Mouse (Mus musculus) cerebellum, adult 9-11 months (tissue): ENCODE results near the gene Tceanc2.

Experiments used
- DNase-seq: peaks from one replicate; pipeline ENCODE4 v3.0.0; 2022

Gene Tceanc2

DNA sequence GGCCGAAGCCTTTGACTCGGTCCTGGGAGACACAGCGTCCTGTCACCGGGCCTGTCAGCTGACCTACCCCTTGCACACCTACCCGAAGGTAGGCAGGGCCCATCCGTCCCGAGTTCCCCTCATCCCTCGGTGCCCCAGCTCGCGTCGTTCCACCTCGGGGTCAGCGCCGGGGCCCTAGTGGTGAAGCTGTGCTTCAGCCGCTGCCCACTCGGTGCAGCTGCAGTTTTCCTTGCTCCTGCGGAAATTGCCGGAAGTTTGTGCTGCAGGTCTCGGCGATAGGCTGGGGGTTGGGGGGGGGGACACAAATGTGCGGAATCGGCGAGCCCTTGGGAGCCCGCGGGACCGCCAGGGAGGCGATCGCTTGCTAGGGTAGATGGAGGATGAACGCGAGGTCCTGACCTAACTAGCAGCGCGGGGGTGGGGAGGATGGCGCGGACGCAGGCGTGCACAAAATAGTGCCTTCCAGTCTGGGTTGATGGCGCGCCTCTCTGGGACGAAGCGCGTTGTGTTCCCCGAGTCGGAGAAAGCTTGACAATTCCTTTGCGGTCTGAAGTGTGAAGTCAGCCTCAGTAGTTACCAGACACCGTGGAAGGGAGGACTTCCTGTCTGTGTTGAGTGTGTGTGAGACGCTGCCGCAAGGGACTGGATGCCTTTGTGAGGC is at the start of gene Tceanc2:
Tceanc2 (minus strand) TSS at position 287 of the 661 bp plus-strand sequence.
- DNase-seq, result peak; percentile 67

- DNase-seq, result no peak
Measured at GRCm38 (mm10) chr4:107226313-107226712, 47.4 kb upstream of the Tceanc2 start.

GRCm38 (mm10) chr4:107223225-107224204 is 44.6 kb upstream of the Tceanc2 start:
- DNase-seq, result peak; percentile 23

DNA sequence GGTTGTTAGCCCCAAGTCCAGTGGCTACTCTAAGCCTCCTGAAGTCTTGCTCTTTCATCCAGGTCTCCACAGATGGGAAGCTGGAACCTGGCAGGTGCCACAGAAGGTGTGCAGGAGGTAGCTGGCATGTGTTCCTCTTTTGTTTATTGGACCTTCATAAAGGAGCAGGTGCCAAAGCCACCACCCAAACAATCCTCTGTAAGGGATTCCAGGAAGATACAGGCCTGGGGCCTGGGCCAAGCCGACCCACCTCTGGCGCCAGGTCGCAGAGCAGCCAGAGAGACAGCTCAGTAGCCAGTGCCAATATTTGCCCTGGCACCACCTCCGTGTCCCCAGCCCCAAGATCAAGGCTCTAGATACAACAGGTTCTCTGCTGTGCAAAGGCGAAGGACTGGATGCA is 42.6 kb upstream of the Tceanc2 start:
- peak; percentile 21 for DNase-seq

DNA sequence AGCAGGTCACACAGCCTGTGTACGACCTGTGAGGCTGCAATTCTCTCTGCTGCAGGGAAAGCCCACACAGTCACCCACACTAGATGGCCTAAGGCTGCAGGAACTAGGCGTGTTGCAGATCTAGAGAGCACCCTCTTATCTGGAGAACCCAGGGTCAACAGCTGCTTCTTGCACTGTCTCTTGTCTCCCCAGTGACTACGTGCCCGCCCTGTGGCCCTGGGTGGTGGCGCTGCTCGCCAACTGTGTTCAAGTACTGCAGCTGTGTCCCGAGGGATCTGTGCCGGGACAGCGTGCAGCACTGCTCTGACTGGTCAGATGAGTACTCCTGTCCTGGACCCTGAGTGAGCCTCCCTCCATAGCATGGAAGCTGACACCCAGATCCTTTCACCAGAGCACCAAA is 38.7 kb upstream of the Tceanc2 start:
- no peak for DNase-seq

DNA sequence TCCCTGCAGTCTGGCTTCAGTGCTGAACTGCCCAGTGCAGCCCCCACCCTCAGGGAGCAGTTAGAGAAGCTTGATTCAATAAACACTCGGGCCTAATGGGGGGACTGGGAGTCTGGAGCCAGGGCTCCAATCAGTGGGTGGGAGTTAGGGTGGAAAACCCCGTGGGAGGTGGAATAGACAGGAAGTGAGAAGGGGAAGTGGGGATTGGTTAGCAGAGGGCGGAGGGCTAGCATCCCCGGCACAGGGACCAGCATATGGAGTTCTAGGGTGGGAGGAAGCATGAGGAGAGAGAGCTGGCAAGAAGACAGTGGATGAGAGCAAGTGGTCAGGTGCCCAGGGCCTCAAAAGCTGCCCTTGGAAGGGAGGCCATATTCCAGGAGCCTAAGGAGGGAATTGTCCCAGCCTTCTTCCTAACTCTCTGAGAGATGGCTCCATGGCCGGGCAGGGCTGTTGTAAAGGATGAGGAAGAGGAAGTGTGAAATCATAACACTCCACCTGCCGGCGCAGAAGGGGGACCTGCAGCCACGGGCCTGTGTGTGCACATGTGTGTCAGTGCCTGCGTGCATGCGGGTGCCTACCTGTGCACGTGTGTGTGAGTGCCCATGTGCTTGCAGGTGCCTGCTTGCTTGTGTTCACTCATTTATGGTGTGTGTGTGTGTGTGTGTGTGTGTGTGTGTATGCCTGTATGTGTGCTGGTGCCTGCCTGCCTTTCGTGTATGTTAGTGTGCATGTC is 34.5 kb upstream of the Tceanc2 start:
- no peak for DNase-seq

GRCm38 (mm10) chr4:107211936-107212335 is 33.0 kb upstream of the Tceanc2 start:
- DNase-seq, result no peak

- no peak for DNase-seq
Measured at GRCm38 (mm10) chr4:107211465-107211864, 32.5 kb upstream of the Tceanc2 start.

DNA sequence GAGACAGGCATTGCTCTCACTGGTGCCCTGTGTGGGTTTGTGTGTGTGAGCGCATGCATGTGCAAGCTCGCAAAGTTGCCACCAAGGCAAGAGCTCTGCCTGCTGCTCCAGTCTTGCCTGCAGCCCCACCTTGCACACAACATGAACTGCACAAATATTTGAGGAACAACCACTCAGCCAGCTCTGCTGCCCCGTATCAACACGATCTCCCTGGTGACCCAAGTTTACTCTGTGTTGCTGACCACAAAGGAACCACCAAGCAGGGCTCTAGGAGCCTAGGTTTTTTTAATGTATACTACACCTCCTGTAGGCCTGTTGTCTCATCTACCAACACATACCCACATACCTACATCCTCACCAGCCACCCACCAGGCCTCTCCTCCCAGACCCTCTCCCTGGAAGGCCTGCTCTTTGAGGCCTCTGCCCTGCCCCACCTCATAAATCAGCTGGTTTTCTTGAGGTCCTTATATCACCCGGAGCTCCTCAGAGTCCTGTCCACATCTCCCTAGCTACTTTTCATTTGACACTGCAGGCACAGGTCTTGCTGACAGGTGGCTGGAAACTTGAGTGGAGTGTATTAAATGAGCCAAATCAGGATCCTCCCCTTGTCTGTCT is 31.7 kb upstream of the Tceanc2 start:
- no peak for DNase-seq

DNA sequence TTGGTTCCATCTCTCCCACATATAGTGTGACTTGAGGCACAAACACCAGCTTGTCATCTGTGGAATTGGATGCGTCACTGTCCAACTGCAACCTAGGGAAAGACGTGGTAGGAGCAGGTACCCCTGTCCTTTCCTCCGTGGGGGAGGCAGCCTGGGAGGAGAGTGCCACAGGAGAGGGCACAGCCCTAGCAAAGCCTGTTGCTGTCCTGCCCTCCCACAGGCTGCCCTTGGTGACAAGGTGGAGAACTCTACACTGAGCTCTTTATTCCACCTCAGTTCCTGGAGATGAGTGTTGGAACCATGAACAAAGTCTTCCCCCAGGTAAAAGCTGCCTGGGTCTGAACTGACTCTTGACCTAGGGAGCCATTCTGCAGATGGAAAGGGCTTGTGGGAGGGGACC is 30.0 kb upstream of the Tceanc2 start, which contains the start of gene Ldlrad1:
Ldlrad1 (plus strand) TSS at position 301 of the 400 bp plus-strand sequence.
- DNase-seq, result no peak

DNA sequence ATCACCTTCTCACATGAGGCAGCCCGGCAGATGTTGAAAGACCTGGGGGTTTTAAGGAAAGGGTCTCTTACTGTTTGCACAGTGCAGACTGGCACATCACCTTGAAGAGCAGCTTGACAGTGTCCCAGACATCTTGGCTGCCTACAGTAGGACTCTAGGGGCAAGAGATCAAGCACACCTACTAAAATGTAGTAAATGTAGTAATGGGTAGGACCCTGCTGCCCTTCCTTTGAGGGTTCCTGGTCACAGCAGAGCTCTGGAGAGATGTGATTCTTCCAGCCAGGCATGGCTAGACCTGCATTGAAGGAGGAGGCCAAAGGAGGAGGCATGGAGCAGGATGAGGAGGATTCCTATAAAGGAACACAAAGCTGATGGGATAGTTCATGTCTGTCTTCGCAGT is 28.1 kb upstream of the Tceanc2 start:
- no peak for DNase-seq

DNA sequence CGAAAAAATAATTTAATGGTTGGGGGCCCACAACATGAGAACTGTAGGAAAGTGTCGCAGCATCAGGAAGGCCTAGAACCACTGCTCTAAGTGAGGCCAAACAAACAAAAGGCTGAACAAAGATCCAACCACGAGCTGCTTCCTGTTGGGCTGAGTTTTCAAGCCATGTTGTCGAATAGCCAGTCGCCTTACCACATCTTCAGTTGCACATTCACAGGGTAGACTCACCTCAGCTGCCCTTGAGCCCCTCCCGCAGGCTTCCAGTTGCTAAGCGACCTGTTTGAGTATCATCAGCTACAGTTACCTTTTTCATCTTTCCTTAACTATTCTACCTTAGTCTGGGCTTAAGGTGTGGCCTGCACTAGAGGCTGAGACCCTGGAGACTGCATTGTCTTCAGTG is 24.1 kb upstream of the Tceanc2 start:
- no peak for DNase-seq

DNA sequence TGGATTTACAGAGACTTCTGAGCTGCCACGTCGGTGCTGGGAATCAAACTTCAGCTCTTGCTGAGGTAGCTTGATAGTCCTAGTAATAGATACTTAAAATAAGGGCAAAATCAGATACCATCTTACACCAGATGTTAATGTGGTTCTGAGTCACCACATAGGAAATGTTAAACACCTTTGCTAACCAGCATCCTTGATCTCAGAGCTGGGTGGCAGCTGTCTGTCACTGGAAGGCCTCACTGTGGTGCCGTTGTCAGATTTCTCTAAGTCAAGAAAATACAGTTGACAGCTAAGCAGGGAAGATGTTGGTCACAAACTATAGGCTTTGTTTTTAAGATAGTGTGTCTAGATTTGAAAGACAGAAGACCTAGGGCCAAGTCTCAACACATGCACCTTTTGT is 22.9 kb upstream of the Tceanc2 start:
- no peak for DNase-seq

GRCm38 (mm10) chr4:107198072-107198471 is 19.2 kb upstream of the Tceanc2 start:
- DNase-seq, result no peak

GRCm38 (mm10) chr4:107196454-107196853 is 17.5 kb upstream of the Tceanc2 start:
- no peak for DNase-seq

DNA sequence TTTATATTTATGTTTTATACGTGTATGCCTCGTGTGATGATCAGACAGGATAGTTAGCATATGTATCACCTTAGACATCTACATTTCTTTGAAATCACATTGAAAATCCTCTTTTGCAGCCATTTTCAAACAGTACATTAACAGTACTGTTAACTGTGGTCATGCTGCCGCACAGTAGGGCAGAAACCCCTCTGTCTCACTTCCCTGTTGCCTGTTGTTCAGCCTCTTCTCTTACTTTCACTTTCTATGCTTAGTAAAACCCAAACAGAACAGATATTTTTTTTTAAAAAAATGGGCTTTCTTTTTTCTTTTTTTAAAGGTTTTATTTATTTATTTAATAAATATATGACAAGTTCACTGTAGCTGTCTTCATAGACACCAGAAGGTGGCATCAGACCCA is 14.9 kb upstream of the Tceanc2 start:
- no peak for DNase-seq

- no peak for DNase-seq
Measured at GRCm38 (mm10) chr4:107185703-107186102, 6.8 kb upstream of the Tceanc2 start.

DNA sequence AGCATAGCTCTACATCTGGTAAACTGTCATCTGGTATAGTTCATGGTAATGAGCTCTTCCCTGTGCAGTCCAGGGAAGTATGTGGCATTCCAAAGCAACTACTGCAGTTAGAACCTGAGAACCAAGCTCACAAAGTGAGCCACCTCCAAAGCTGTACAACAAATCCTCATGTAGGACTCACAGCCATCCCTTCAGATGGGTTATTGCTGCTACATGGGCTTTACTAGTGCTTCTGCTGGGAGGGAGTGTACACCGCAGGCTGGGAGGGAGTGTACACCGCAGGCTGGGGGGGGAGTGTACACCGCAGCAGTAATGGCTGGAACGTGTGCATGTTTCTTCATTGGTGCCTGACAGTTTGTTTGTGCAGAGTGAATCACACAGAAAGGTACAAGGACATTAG is 4.3 kb upstream of the Tceanc2 start:
- DNase-seq, result no peak

- DNase-seq, result no peak
Measured at GRCm38 (mm10) chr4:107182796-107183195, 3.9 kb upstream of the Tceanc2 start.

- DNase-seq, result no peak
Measured at GRCm38 (mm10) chr4:107181866-107182265, 3.0 kb upstream of the Tceanc2 start.

GRCm38 (mm10) chr4:107180746-107181145 is 1.8 kb upstream of the Tceanc2 start:
- DNase-seq, result no peak

DNA sequence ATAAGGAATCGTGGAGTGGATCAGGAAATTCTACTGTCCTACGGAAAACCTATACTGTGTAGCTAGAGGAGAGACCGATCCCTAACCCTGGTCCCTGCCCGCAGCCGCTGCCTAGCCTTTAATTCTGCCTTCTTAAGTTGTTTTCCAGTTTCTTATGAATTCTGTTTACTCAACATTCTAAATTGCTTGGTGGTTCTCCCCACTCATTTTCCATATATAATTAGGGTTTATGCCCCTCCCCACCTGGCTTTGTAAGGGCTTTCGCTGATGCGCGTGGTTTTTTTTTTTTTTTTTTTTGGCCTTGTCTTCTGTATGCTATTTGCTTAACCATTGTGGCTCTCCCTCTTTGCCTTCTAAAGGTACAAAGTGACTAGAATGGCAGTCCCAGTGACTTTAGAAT is 645 bp upstream of the Tceanc2 start:
- no peak for DNase-seq
